Mouse (Mus musculus) hindbrain, embryonic 11.5 days (tissue): ENCODE results near the gene Hoxa7. TPM values are rescaled to one million over a fixed set of nuclear protein-coding genes. Genes with fewer than 3 reads are reported as not detected.

Source experiments
- ATAC-seq: fragments of 200-750 bp; cut with Nextera tagmentation; 2 replicates; pipeline ENCODE4 v1.8.0; 2017; ENCODE audit warnings: mild to moderate bottlenecking, moderate TSS enrichment, moderate library complexity; ENCODE audit not compliant: low FRiP score
- DNase-seq: peaks from one replicate; pipeline ENCODE4 v3.0.0-alpha.2; 2015; ENCODE audit warnings: low spot score
- H3K27ac ChIP-seq: fragments of 300-500 bp; sonication (generic); 2 replicates; pipeline ENCODE4 v1.5.1; 2014; ENCODE audit warnings: mild to moderate bottlenecking, low read depth, low read length
- H3K27me3 ChIP-seq: fragments of 300-500 bp; sonication (generic); 2 replicates; pipeline ENCODE4 v1.6.1; 2014; ENCODE audit warnings: mild to moderate bottlenecking, low read length, moderate library complexity, mixed read lengths; ENCODE audit not compliant: control insufficient read depth, insufficient read depth
- H3K36me3 ChIP-seq: fragments of 300-500 bp; sonication (generic); 2 replicates; pipeline ENCODE4 v1.6.1; 2014; ENCODE audit warnings: mild to moderate bottlenecking, low read length, moderate library complexity, mixed read lengths; ENCODE audit not compliant: control insufficient read depth, insufficient read depth
- H3K4me1 ChIP-seq: fragments of 300-500 bp; sonication (generic); replicated peaks from 2 replicates; pipeline ENCODE4 v1.6.1; 2014; ENCODE audit warnings: low read length, mixed read lengths; ENCODE audit not compliant: control insufficient read depth, insufficient read depth
- H3K4me2 ChIP-seq: fragments of 300-500 bp; sonication (generic); replicated peaks from 2 replicates; pipeline ENCODE4 v1.6.1; 2014; ENCODE audit warnings: mild to moderate bottlenecking, low read depth, low read length
- H3K4me3 ChIP-seq: fragments of 300-500 bp; sonication (generic); 2 replicates; pipeline ENCODE4 v1.5.1; 2014; ENCODE audit warnings: low read depth, low read length
- H3K9ac ChIP-seq: fragments of 300-500 bp; sonication (generic); 2 replicates; pipeline ENCODE4 v1.6.1; 2014; ENCODE audit warnings: low read depth, low read length
- H3K9me3 ChIP-seq: fragments of 300-500 bp; sonication (generic); 2 replicates; pipeline ENCODE4 v1.6.1; 2016; ENCODE audit warnings: low read length; ENCODE audit not compliant: control insufficient read depth
- WGBS: fragments of 180-500 bp; shearing (Covaris S2); extraction: QIAGEN DNeasy Blood & Tissue Kit; methylation state at CpG from one replicate; pipeline ENCODE4 v1.1.7; 2014; 5-methylcytosine and 5-hydroxymethylcytosine counted together
- polyA plus RNA-seq: library from polyadenylated mRNA; unstranded; fragments of >200 nt; fragmentation: Nextera tagmentation; extraction: Ambion mirVana; gene quantifications from 2 replicates; pipeline ENCODE4 v1.2.1, GENCODE M21; 2014

Gene Hoxa7
- polyA plus RNA-seq, 1 experiment from 2014 or later: 0.34 TPM

DNA sequence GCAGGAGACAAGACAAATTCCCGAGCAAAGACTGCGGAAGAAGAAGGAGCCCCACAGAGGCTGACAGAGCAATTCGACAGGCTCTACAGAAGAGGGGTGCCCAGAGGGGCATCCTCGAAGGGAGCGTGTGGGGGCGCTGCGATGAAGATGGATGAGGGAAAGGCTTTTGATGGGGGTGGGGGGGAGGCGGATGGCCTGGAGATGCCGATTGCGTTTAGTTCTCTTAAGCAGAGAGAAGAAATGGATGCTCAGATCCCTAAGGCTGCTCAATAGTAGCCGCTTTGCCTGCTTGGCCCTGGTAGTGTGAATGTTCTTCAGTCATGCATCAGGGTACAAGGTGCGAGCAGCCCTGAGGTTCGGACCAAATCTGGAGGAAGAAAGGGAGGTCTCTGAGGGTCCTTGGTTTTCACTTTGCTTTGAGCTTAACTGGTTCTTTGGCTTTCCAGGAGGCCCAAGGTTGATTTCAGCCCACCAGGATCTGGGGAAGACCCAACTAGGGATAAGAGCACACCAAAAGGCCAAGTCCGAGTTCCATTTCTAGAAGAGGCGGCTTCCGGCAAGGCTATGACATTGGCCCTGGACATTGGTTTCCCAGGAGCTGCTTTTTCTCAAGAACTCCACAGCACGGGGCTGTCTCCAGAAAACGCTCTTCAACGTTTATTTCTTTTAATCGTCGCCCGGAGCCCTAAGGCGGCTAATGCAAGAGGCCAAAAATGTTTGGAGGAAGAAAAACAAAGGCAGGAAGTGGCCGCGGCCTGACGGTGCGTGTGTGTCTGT lies 27.2 kb upstream of the Hoxa7 start:
- peaks cover 94% of the 10 kb centered on the region for H3K27me3 ChIP-seq
- H3K4me3 ChIP-seq: no peak overlapping the region
- no peaks in the 10 kb centered on the region for H3K9me3 ChIP-seq
- no peaks in the 10 kb centered on the region for H3K36me3 ChIP-seq
- WGBS: 1% methylated on average over 27 of the region's 27 CpGs
- H3K4me2 ChIP-seq: no peak overlapping the region
- ATAC-seq (no peak), DNase-seq (no peak)
- H3K27ac ChIP-seq: no peak overlapping the region
- H3K4me1 ChIP-seq: peaks cover 4% of the 10 kb centered on the region; the same call in 1 of the 2 replicates
- H3K9ac ChIP-seq: no peak overlapping the region

DNA sequence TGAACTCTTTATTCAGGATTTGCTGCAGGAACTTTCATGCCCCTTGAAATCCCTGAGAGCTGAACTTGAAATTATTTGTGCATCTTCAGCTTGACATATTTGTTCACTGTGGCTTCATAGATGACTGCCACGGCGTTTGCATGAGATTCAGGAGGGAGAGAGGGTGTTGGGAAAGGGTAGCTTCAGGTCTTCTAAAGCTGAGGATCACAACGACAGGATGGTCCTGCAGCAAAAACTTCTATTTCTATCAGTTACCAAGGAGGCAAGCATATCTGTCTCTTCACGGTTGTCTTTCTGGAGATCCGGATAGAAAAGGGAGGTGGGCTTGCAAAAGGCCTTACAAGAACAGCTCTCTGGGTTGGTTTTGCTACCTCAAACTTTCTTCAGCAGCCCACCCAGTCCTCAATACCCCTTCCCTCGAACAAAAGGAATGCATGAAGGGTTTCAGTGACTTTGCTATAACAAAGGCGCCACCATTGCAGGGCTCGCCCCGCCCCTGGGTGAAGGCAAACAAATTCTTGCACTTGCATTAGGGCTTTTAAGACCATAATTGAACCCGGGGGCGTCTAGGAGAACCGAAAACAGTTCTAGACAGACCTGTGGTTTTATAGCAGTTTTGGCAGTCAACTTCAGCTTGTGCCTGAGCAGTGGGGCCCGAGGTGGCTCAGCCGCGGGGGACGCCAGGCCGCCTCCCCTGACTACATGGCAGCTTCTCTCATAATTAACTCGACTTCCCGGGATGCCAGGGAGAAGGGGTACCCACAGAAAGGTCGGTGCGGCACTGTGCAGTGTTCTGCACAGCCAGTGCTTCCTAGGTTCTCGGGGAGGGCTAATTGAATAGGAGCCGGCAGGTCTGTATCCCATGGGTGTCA lies 26.3 kb upstream of the Hoxa7 start:
- Histone ChIP-seq H3K4me1 (peaks cover 2% of the 10 kb centered on the region; the same call in 1 of the 2 replicates), H3K4me2 (no peak overlapping the region), H3K36me3 (no peaks in the 10 kb centered on the region), H3K27me3 (peaks cover 95% of the 10 kb centered on the region), H3K4me3 (no peak overlapping the region), H3K27ac (no peak overlapping the region), H3K9me3 (no peaks in the 10 kb centered on the region), H3K9ac (no peak overlapping the region)
- WGBS: 2% methylated on average over 23 of the region's 23 CpGs
- DNase-seq: peak; percentile 60
- ATAC-seq: no peak

DNA sequence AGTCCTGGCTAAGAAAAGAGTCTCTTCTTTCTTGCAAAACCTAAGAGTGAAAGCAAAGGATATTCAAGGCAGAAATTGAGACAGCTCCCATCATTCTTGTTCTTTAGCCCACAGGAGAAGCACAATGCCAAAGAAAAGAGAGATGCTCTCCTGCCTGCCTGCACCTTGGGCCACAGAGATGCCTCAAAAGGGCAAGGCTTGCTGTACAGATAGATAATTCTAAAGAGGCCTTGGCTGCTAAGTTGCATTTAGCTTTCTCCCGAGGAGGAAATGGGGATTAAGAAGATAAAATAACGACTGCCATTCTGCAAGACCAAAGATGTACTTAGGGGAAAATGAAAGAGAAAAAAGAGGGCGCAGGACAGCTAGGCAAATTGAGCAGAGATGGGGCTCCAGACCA lies 25.3 kb upstream of the Hoxa7 start:
- no peaks in the 10 kb centered on the region for H3K9me3 ChIP-seq
- H3K36me3 ChIP-seq: no peaks in the 10 kb centered on the region
- WGBS: 7% methylated on average over 3 of the region's 3 CpGs
- peak; percentile 61 for DNase-seq
- no peak overlapping the region for H3K27ac ChIP-seq
- peaks cover 95% of the 10 kb centered on the region for H3K27me3 ChIP-seq
- ATAC-seq: no peak
- H3K9ac ChIP-seq: no peak overlapping the region
- no peak overlapping the region for H3K4me3 ChIP-seq
- H3K4me2 ChIP-seq: no peak overlapping the region
- peaks cover 2% of the 10 kb centered on the region; the same call in 1 of the 2 replicates for H3K4me1 ChIP-seq

DNA sequence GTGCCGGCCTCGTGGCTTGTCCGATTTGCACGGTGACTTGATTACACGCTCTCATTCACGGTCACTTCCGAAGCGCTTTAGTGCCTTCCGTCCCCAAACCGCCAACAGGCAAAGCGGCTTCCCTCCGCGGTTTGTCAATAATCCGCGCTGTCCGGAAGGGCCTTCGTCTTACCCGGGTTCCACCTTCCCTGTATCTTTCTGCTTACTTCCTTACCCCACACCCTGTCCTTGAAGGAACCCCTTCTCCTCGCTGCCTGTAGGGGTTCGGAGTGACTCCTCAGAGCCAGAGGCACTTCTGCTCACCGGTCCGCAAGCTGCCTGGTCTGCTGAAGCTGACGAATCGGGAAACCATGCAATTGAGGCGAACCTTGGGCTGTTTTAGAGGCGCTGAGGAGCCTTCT lies 24.7 kb upstream of the Hoxa7 start:
- peak; percentile 67 for DNase-seq
- H3K27me3 ChIP-seq: peaks cover 95% of the 10 kb centered on the region
- under 1% methylated on average over 26 of the region's 26 CpGs for WGBS

DNA sequence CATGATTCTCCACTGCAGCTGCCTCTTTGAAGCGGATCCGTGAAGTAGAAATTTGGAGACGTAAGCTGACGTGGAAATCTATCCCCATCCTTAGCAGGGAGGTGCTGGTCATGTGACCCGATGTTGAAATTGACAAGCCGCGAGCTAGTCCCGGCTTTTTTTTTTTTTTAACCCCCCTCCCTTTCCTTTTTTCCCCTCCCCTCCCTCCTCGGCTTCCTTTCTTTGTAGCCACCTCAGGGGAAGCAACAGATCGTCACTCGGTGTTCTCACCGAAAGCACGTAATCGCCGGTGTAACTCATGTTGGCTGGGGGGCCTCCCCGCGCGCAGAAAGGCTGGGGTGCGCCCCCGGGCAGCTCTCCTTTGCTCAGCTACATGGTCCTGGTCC lies 24.1 kb upstream of the Hoxa7 start, which contains the start of gene Hoxa11:
Gene Hoxa11 (minus strand): TSS at position 54 of the 386 bp plus-strand sequence.
- peaks cover 95% of the 10 kb centered on the region for H3K27me3 ChIP-seq
- H3K27ac ChIP-seq: no peak within 1 kb of the TSS
- H3K4me3 ChIP-seq: no peak within 1 kb of the TSS
- H3K36me3 ChIP-seq: no peaks in the 10 kb centered on the region
- ATAC-seq: no peak
- DNase-seq: no peak
- H3K9ac ChIP-seq: no peak within 1 kb of the TSS
- H3K4me2 ChIP-seq: no peak within 1 kb of the TSS
- WGBS: under 1% methylated on average over 20 of the region's 20 CpGs
- no peaks in the 10 kb centered on the region for H3K9me3 ChIP-seq
- H3K4me1 ChIP-seq: peaks cover 2% of the 10 kb centered on the region; the same call in 1 of the 2 replicates

More for the DNA sequence above, 24.7 kb upstream of the Hoxa7 start:
- Histone ChIP-seq H3K4me1 (peaks cover 2% of the 10 kb centered on the region; the same call in 1 of the 2 replicates), H3K27ac (no peak overlapping the region), H3K9ac (no peak overlapping the region), H3K36me3 (no peaks in the 10 kb centered on the region), H3K4me3 (no peak overlapping the region), H3K9me3 (no peaks in the 10 kb centered on the region), H3K4me2 (no peak overlapping the region)
- no peak for ATAC-seq

DNA sequence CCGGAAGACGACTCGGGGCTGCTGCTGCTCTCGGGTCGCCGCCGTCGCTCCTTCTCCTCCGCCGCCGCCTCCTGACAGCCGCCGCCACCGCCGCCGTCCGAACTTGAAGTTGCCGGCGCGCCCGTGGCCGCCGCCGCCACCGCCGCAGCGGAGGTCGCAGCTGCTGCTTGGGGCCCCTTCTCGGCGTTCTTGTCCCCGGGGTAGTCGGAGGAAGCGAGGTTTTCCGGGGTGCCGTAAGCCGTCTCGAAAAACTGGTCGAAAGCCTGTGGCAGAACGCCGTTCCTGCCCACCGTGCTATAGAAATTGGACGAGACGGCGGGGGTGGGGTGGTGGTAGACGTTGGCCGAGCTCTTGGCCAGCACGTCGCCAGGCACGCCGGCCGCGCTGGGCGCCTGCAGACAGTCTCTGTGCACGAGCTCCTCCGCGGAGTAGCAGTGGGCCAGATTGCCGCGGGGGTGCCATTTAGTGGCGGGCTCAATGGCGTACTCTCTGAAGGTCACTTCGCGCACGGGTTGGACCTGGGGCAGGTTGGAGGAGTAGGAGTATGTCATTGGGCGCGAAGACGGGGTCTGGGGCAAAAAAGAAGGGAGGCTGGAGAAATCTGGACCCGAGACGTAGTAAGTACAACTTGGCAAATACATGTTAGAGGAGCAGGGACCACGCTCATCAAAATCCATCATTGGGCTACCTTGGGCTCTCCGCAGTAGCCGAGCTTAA lies 23.5 kb upstream of the Hoxa7 start:
- Histone ChIP-seq H3K9ac (no peak overlapping the region), H3K9me3 (no peaks in the 10 kb centered on the region), H3K4me1 (peaks cover 2% of the 10 kb centered on the region; the same call in 1 of the 2 replicates), H3K27ac (no peak overlapping the region), H3K27me3 (peaks cover 96% of the 10 kb centered on the region), H3K4me3 (no peak overlapping the region), H3K36me3 (no peaks in the 10 kb centered on the region), H3K4me2 (no peak overlapping the region)
- ATAC-seq (no peak), DNase-seq (peak; percentile 67)
- WGBS: under 1% methylated on average over 69 of the region's 71 CpGs

DNA sequence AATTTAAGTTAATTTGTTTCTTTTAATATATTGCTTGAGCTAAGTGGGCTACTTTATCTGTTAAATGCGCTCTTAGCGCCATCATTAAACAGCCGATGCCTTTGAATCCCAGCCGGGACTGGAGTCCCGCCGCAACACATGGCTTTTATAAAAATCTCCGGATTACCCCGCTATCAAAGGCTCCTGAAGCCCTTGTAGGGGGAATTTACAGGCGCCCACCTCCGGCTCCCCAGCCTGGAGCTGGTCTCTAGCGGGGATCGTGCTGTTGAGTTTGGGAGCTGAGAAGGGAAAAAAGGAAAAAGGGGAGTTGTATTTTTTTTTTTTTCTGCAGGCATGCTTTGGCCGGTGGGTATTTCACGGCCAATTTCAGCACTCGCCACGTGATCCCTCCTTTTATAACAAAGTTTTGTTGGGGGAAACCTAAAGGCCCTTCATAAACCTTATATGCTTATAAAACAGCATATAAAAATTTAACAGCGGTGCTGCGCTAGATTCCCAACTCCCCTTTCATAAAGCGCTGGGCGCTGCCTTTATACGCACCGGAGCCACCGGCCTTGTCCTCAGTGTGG lies 22.9 kb upstream of the Hoxa7 start:
- Histone ChIP-seq H3K27me3 (peaks cover 96% of the 10 kb centered on the region), H3K4me2 (no peak overlapping the region), H3K9ac (no peak overlapping the region), H3K9me3 (no peaks in the 10 kb centered on the region), H3K4me3 (no peak overlapping the region), H3K27ac (no peak overlapping the region), H3K4me1 (peaks cover 2% of the 10 kb centered on the region; the same call in 1 of the 2 replicates), H3K36me3 (no peaks in the 10 kb centered on the region)
- peak; percentile 59 for DNase-seq
- WGBS: 1% methylated on average over 23 of the region's 23 CpGs
- no peak for ATAC-seq

DNA sequence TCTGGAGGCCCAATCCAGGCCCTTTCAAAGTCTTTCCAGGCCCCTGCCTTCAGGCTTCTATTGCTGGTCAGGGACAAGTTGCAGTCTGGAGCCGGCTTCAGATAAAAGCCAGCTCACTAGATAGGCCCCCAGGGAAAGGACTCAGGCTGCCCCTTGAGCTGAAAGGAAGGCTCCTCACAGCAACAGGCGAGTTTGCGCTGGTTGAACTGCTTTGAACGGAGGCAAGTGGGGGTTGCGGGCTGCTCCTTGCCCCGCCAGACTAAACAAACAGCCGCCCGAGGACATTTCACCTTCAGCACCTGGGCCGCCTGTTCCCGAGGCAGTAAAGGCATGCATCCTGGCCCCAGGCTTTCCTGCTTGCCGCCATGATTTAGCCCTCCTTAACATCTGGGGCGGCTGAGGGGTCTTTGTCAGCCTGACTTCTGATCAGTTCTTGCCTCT lies 22.0 kb upstream of the Hoxa7 start:
- H3K4me2 ChIP-seq: no peak overlapping the region

More for the DNA sequence above, 22.0 kb upstream of the Hoxa7 start:
- Histone ChIP-seq H3K9me3 (no peaks in the 10 kb centered on the region), H3K4me3 (no peak overlapping the region), H3K27ac (no peak overlapping the region), H3K36me3 (no peaks in the 10 kb centered on the region), H3K4me1 (peaks cover 2% of the 10 kb centered on the region; the same call in 1 of the 2 replicates), H3K9ac (no peak overlapping the region), H3K27me3 (peaks cover 94% of the 10 kb centered on the region)
- ATAC-seq (no peak), DNase-seq (peak; percentile 58)
- WGBS: 2% methylated on average over 12 of the region's 12 CpGs
